Mouse (Mus musculus): ENCODE data around the gene Olfr516. TPM values are rescaled to one million over a fixed set of nuclear protein-coding genes. Genes with fewer than 3 reads are reported as not detected.
"Not testable (repeated sequence)": the region's sequence is repeated elsewhere in the genome, so short reads cannot be mapped to it uniquely, and the experiment has no call there.

Olfr516 gene
- polyA plus RNA-seq (2012; rRNA removed) = not detected in 2 replicates

DNA sequence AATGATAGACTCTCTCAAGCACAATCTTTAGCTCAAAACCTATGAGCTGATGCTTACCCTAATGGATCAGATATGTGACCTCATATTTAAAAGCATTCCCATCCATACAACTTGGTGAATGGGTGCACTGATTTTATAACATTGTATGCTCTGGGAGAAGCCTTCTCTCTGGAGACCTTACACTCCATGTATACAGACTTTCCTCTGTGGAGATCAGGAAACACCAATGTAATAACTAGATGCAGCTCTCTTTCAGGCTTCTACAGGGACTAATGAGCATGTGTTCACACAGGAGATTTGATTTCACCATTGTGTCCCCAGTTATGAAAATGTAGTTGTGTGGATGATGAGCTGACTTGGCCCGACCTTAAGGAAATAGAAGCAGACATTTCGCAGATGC lies at the start of gene Olfr516:
Olfr516 (minus strand) TSS at position 101 of the 400 bp plus-strand sequence.
- DNase-seq (ENCODE audit: low spot score) = no peak

DNA sequence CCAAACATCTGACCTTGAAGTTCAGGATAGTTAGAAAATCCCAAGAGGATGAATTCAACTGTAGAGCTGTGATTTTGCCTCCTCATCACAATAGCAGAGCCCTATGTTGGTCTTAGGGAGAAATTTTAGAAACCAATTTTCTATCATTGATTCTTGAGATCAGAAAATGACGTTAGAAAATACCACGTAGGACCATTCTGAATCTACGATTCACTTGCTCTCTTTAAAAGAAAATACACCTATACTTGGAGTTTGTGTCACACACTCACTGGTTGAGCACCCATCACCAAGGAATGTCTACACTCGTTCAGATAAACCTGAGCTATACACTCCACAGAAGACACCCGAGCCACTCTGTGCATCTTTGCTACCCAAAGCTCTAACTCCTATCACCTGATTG lies 44.0 kb upstream of the Olfr516 start, which contains the start of gene Olfr519:
Olfr519 (minus strand) TSS at position 101 of the 400 bp plus-strand sequence.
- DNase-seq (ENCODE audit: low spot score) = no peak

DNA sequence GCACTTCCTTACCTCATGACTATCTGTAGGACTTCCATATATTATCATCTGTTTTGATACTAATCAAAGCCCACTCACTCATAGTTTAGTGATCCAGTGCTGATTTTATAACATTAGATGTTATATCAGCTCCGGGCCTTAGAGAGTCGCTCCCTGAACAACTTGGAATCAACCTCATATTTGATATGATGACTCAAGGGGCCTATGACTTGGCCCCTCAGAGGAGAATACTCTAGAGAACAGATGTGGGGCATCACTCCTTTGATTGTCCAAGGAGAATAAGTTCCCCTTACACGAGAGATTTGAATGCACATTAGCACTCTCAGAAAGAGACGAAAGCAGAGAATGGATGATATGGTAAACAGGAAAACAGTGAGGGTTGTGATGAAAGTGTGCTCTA lies 34.6 kb upstream of the Olfr516 start, which contains the start of gene Olfr518:
Olfr518 (minus strand) TSS at position 101 of the 400 bp plus-strand sequence.
- DNase-seq (ENCODE audit: low spot score) = no peak

DNA sequence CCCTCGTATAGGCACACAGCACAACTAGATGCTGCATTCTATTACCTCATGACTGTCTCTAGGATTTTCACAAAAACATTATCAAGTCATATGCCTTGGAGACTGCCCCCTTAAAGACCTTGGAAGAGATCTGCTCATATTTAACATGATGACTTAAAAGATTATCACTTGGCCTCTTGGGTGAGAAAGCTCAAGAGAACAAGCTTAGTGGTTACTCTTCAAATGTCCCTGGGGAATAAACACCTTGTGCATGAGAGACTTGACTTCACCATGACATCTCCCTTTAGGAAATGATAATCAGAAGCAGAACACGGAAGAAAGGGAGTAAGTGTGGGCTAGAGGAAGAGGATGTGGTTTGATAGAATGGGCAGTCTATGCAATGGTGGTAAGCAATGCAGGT lies 21.9 kb upstream of the Olfr516 start, which contains the start of gene Olfr517:
Olfr517 (minus strand) TSS at position 101 of the 400 bp plus-strand sequence.
- no peak for DNase-seq (ENCODE audit: low spot score)

DNA sequence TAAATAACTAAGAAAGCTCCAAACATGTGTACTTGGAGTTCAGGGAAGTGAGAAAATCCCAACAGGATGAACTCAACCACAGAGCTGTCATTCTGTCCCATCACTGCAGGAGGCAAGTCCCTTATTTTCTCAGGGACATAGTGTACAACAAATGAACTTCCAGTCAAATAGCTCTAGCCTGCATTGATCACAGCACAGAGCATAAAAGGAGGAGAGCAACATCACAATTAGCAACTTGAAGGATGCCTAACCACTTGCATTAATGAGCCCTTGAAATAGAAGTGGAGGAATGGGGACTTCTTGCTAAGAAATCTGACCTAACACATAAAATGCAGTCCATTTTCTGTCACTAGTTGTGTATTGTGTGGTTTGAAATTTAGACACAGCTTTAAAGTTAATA lies 24.4 kb downstream of the Olfr516 start, which contains the start of gene Olfr514:
Olfr514 (minus strand) TSS at position 101 of the 400 bp plus-strand sequence.
- DNase-seq (ENCODE audit: low spot score) = no peak

DNA sequence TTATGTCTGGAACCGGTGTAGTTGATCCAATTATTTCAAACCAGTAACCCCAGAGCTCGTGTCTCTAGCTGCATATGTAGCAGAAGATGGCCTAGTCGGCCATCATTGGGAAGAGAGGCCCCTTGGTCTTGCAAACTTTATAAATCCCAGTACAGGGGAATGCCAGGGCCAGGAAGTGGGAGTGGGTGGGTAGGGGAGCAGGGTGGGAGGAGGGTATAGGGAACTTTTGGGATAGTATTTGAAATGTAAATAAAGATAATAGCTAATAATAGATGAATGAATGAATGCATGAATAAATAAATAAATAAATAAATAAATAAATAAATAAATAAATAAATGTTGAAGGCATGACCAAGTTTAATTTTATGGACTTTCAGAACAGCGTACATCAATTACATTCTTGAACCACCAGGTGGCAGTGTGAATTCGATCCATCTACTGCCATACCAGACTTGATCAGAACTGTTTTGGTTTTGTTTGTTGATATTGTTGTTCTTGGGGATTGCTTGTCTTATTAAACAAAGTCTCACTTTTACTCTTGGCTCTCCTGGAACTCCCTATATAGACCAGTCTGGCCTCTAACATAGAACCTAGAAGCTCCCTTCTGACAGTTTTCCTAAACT lies 35.6 kb downstream of the Olfr516 start:
- DNase-seq (ENCODE audit: low spot score) = not testable (repeated sequence)

DNA sequence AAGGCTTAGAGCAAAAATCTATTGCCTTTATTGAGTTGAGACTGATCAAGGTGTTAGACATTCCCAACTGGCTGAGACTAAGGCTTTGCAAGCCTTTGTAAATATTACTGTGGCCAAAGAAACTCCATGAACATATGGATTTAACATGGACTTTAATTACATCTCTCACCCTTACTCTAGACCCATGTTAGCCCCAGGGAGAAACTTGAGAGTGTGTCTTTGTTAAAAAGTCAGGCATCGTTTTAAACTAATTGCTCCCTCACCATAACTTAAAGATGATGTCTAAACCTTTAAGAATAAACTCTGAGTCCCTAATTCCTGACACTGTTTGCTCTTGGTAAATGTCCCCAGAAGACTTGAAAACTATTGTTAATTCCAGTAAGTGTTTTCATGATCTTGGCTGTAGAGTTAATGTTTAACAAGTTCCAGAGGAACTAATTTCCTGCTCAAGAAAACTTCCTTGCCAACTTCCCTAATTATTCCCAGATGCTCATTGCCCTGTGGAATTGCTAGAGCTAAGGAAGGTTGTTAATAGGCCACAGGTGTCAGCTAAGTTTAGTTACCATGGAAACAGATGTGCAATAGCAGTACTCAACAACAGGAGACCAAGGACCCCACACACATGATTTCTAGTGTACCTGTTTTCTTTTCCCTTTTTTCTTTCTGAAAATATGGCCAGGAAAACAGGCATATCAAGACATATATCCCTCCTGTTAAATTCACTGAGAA lies 53.0 kb downstream of the Olfr516 start:
- DNase-seq (ENCODE audit: low spot score) = no peak

Other genes with a start within 250 kb of the Olfr516 start
- gene Olfr506, start 239.7 kb downstream of the Olfr516 start, polyA plus RNA-seq (2012; rRNA removed) = not detected in 2 replicates
- not detected in 2 replicates for gene Olfr507, start 228.7 kb downstream of the Olfr516 start, polyA plus RNA-seq (2012; rRNA removed)
- not detected in 2 replicates for gene Olfr508, start 220.5 kb downstream of the Olfr516 start, polyA plus RNA-seq (2012; rRNA removed)
- not detected in 2 replicates for gene Olfr509, start 198.6 kb downstream of the Olfr516 start, polyA plus RNA-seq (2012; rRNA removed)
- gene Olfr510, start 184.1 kb downstream of the Olfr516 start, polyA plus RNA-seq (2012; rRNA removed) = not detected in 2 replicates
- gene Olfr512, start 137.2 kb downstream of the Olfr516 start, polyA plus RNA-seq (2012; rRNA removed) = not detected in 2 replicates
- not detected in 2 replicates for gene Olfr513, start 99.6 kb downstream of the Olfr516 start, polyA plus RNA-seq (2012; rRNA removed)
- not detected in 2 replicates for gene Olfr514, start 24.5 kb downstream of the Olfr516 start, polyA plus RNA-seq (2012; rRNA removed)
- gene Olfr517, start 21.9 kb upstream of the Olfr516 start, polyA plus RNA-seq (2012; rRNA removed) = not detected in 2 replicates
- not detected in 2 replicates for gene Olfr518, start 34.5 kb upstream of the Olfr516 start, polyA plus RNA-seq (2012; rRNA removed)
- gene Olfr519, start 43.9 kb upstream of the Olfr516 start, polyA plus RNA-seq (2012; rRNA removed) = not detected in 2 replicates
- 0.47 and 0.52 TPM in 2 replicates for gene Nlrp10, start 79.6 kb upstream of the Olfr516 start, polyA plus RNA-seq (2012; rRNA removed)
- 119 and 192 TPM in 2 replicates for gene Eif3f, start 83.9 kb upstream of the Olfr516 start, polyA plus RNA-seq (2012; rRNA removed)
- gene Tub, start 99.8 kb upstream of the Olfr516 start, polyA plus RNA-seq (2012; rRNA removed) = 1.6 and 1.7 TPM in 2 replicates
- 10.3 and 12.2 TPM in 2 replicates for gene Ric3, start 232.8 kb upstream of the Olfr516 start, polyA plus RNA-seq (2012; rRNA removed)

Measured in urinary bladder, adult 2 months (tissue).